ENCODE assay signal across 8 mouse cellular contexts in the genomic region with DNA sequence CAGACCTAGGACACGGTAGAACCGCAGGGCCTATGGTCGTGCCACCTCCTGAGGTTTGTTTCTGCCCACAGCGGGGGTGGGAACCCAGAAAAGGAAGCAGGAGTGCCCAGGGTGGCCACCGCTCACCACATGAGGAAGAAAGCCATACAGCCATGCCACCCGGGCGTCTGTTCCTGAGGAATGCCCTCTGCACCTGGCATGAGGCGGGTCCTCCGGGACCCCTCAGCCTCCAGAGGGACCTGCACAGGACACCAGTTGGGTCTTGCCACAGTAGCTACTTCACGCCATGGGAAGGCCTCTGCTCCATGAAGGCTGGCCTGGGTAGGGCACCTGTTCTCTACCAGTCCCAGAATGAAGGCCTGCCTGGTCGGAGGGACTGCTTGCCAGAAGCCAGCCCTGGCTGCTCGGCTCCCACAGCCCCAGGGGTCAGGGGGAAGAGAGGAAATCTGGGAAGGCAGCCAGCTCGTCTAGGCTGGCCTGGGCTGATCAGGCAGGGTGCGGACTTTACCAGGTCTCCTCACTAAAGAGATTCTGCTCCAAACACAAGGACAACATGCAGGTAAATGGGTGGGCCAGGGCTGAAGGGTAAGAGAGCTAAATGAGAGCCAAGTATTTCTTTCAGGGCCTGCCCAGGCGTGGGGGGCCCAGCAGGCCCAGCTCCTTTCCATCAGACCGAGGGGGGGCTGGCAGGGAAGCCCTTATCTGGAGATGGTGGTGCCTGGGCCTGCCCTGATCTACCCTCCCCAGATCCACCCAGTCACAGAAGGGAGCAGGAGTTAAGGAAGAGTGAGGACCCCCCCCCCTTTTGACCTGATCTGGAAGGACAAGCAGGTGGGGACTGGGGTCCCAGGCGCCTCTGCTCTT. TPM values are rescaled to one million over a fixed set of nuclear protein-coding genes. Genes with fewer than 3 reads are reported as not detected.
A peak's percentile ranks its signal among the peaks of the same experiment; 100 is the strongest.
DNase-seq lines count a peak whose midpoint lies in the region; ATAC-seq and TF ChIP-seq lines count a peak whose summit lies in the region.

No protein-coding gene starts in this region.

- peak; percentile 45 to 57 for DNase-seq in layer of hippocampus, postnatal 10 days (ENCODE audit: low spot score in 2 of 2)
- DNase-seq in layer of hippocampus, postnatal 14 days (ENCODE audit: low spot score in 2 of 2), result no peak
- peak; percentile 84 to 90 for DNase-seq in cerebellum, postnatal 10 days
- peak; percentile 45 to 58 for DNase-seq in gastrocnemius, postnatal 36 days
- DNase-seq in liver, postnatal 0 days, result peak; percentile 62
- DNase-seq in right cerebral cortex, postnatal 14 days, result no peak

- peak overlapping the region; percentile 55; the same call in 1 of the 2 replicates for H3K27ac ChIP-seq in intestine, postnatal 0 days (ENCODE audit: low read depth, low read length)
- peak overlapping the region; percentile 92 for H3K27ac ChIP-seq in liver, postnatal 0 days (ENCODE audit: low read depth)
- peak overlapping the region; percentile 80 for H3K27ac ChIP-seq in stomach, embryonic 14.5 days (ENCODE audit: low read length)

- TF ChIP-seq EP300 in liver, postnatal 0 days (IDR thresholded peaks at IDR 0.05; ENCODE audit: low read depth), result peak; percentile 77

- H3K4me2 ChIP-seq in intestine, postnatal 0 days (replicated peaks; ENCODE audit: low read depth), result peak overlapping the region; percentile 48
- peak overlapping the region; percentile 87 for H3K4me2 ChIP-seq in liver, postnatal 0 days (ENCODE audit: low read depth, low read length)
- H3K4me2 ChIP-seq in stomach, embryonic 14.5 days (replicated peaks; ENCODE audit: low read depth, low read length), result peak overlapping the region; percentile 32

- 0 out of 2 replicates have a peak, but pooled peaks have one; percentile 5 for ATAC-seq in intestine, postnatal 0 days
- peak; percentile 55 for ATAC-seq in liver, postnatal 0 days
- peak; percentile 43 for ATAC-seq in stomach, embryonic 14.5 days (ENCODE audit: insufficient number of reproducible peaks, insufficient read depth, low FRiP score, low read depth)

- 59% methylated on average over 17 of the region's 17 CpGs for WGBS in intestine, postnatal 0 days
- WGBS in liver, postnatal 0 days (ENCODE audit: insufficient replicate concordance), result 16% methylated on average over 17 of the region's 17 CpGs
- WGBS in stomach, embryonic 14.5 days, result 52% methylated on average over 17 of the region's 17 CpGs

- peaks cover 20% of the 10 kb centered on the region for H3K4me1 ChIP-seq in intestine, postnatal 0 days (replicated peaks; ENCODE audit: control insufficient read depth, insufficient read depth, low read length)
- H3K4me1 ChIP-seq in liver, postnatal 0 days (ENCODE audit: insufficient read depth), result peaks cover 67% of the 10 kb centered on the region
- peaks cover 47% of the 10 kb centered on the region for H3K4me1 ChIP-seq in stomach, embryonic 14.5 days (ENCODE audit: control insufficient read depth, insufficient read depth, low read length)

- no peaks in the 10 kb centered on the region for H3K27me3 ChIP-seq in intestine, postnatal 0 days (replicated peaks; ENCODE audit: control insufficient read depth, insufficient read depth, low read length)
- no peaks in the 10 kb centered on the region for H3K27me3 ChIP-seq in liver, postnatal 0 days (ENCODE audit: insufficient read depth, low read length)
- no peaks in the 10 kb centered on the region for H3K27me3 ChIP-seq in stomach, embryonic 14.5 days (ENCODE audit: control insufficient read depth, insufficient read depth, low read length)

- no peak for TF ChIP-seq CTCF in intestine, postnatal 0 days (IDR thresholded peaks at IDR 0.05; ENCODE audit: low read depth)
- no peak for TF ChIP-seq CTCF in liver, postnatal 0 days (IDR thresholded peaks at IDR 0.05; ENCODE audit: low read depth)

- intact Hi-C loops in gastrocnemius, postnatal 36 days (cut with DNase I), result loop anchor here (5.0 kb wide), 1 partner anchor 108 kb away; no protein-coding TSS in a partner anchor

- H3K4me3 ChIP-seq in intestine, postnatal 0 days (ENCODE audit: low read depth, low read length), result no peak overlapping the region
- H3K4me3 ChIP-seq in liver, postnatal 0 days (ENCODE audit: low read depth, low read length), result peak overlapping the region; percentile 48
- no peak overlapping the region for H3K4me3 ChIP-seq in stomach, embryonic 14.5 days (ENCODE audit: low read depth, low read length)

- H3K9me3 ChIP-seq in intestine, postnatal 0 days (ENCODE audit: control insufficient read depth), result no peaks in the 10 kb centered on the region
- H3K9me3 ChIP-seq in liver, postnatal 0 days (ENCODE audit: low read length), result no peaks in the 10 kb centered on the region
- H3K9me3 ChIP-seq in stomach, embryonic 14.5 days (ENCODE audit: control insufficient read depth, low read depth, low read length), result no peaks in the 10 kb centered on the region

- peak overlapping the region; percentile 40; the same call in 1 of the 2 replicates for H3K9ac ChIP-seq in intestine, postnatal 0 days (ENCODE audit: low read depth, low read length)
- H3K9ac ChIP-seq in liver, postnatal 0 days (replicated peaks), result peak overlapping the region; percentile 72
- peak overlapping the region; percentile 30 for H3K9ac ChIP-seq in stomach, embryonic 14.5 days (replicated peaks; ENCODE audit: low read depth, low read length)

- H3K36me3 ChIP-seq in intestine, postnatal 0 days (ENCODE audit: control insufficient read depth, insufficient read depth), result peaks cover 12% of the 10 kb centered on the region; the same call in 1 of the 2 replicates
- peaks cover 15% of the 10 kb centered on the region for H3K36me3 ChIP-seq in liver, postnatal 0 days (replicated peaks; ENCODE audit: insufficient read depth, low read length)
- H3K36me3 ChIP-seq in stomach, embryonic 14.5 days (ENCODE audit: control insufficient read depth, insufficient read depth, low read length), result no peaks in the 10 kb centered on the region

RNA-seq across cellular contexts. Expression of a gene that starts 4.1 kb away (rescaled TPM):
- not detected for total RNA-seq in layer of hippocampus, postnatal 10 days (2021)
- total RNA-seq in layer of hippocampus, postnatal 14 days (2021), result not detected
- total RNA-seq in gastrocnemius, postnatal 36 days (2021), result not detected
- polyA plus RNA-seq in intestine, postnatal 0 days (2015; fragmentation: Nextera tagmentation; extraction: Ambion mirVana), result 0.21 and 0.30 TPM in 2 replicates
- polyA plus RNA-seq in liver, postnatal 0 days (2015; fragmentation: Nextera tagmentation; extraction: Ambion mirVana), result 0.13 and 0.20 TPM in 2 replicates
- polyA plus RNA-seq in stomach, embryonic 14.5 days (2014; fragmentation: Nextera tagmentation; extraction: Ambion mirVana), result 1.2 and 1.4 TPM in 2 replicates

RNA-seq across cellular contexts. Expression of a gene that starts 17.5 kb away (rescaled TPM):
- total RNA-seq in layer of hippocampus, postnatal 10 days (2021), result 10 to 100 TPM; 44.3 to 49.4 TPM
- total RNA-seq in layer of hippocampus, postnatal 14 days (2021), result 10 to 100 TPM; 39.5 to 40.9 TPM
- total RNA-seq in gastrocnemius, postnatal 36 days (2021), result 1 to 10 TPM; 1.4 to 4.3 TPM
- 119 and 128 TPM in 2 replicates for polyA plus RNA-seq in intestine, postnatal 0 days (2015; fragmentation: Nextera tagmentation; extraction: Ambion mirVana)
- polyA plus RNA-seq in liver, postnatal 0 days (2015; fragmentation: Nextera tagmentation; extraction: Ambion mirVana), result 5.0 and 6.8 TPM in 2 replicates
- polyA plus RNA-seq in stomach, embryonic 14.5 days (2014; fragmentation: Nextera tagmentation; extraction: Ambion mirVana), result 1,102 and 1,256 TPM in 2 replicates

RNA-seq across cellular contexts. Expression of a gene that starts 22.6 kb away (rescaled TPM):
- 10 to 100 TPM; 20.0 to 21.3 TPM for total RNA-seq in layer of hippocampus, postnatal 10 days (2021)
- total RNA-seq in layer of hippocampus, postnatal 14 days (2021), result 10 to 100 TPM; 15.1 to 21.2 TPM
- total RNA-seq in gastrocnemius, postnatal 36 days (2021), result not detected
- 0.24 and 0.26 TPM in 2 replicates for polyA plus RNA-seq in intestine, postnatal 0 days (2015; fragmentation: Nextera tagmentation; extraction: Ambion mirVana)
- polyA plus RNA-seq in liver, postnatal 0 days (2015; fragmentation: Nextera tagmentation; extraction: Ambion mirVana), result not detected in 2 replicates
- 0.17 TPM in 1 of 2 replicates, not detected in the other for polyA plus RNA-seq in stomach, embryonic 14.5 days (2014; fragmentation: Nextera tagmentation; extraction: Ambion mirVana)

RNA-seq across cellular contexts. Expression of a gene that starts 26.0 kb away (rescaled TPM):
- total RNA-seq in layer of hippocampus, postnatal 10 days (2021), result 100 to 1,000 TPM; 313 to 336 TPM
- 100 to 1,000 TPM; 391 to 416 TPM for total RNA-seq in layer of hippocampus, postnatal 14 days (2021)
- total RNA-seq in gastrocnemius, postnatal 36 days (2021), result 10 to 100 TPM; 28.1 to 35.5 TPM
- polyA plus RNA-seq in intestine, postnatal 0 days (2015; fragmentation: Nextera tagmentation; extraction: Ambion mirVana), result 53.2 and 56.8 TPM in 2 replicates
- polyA plus RNA-seq in liver, postnatal 0 days (2015; fragmentation: Nextera tagmentation; extraction: Ambion mirVana), result 13.9 and 15.9 TPM in 2 replicates
- 45.4 and 47.9 TPM in 2 replicates for polyA plus RNA-seq in stomach, embryonic 14.5 days (2014; fragmentation: Nextera tagmentation; extraction: Ambion mirVana)

Comparison
In these comparisons a context has a peak if more than half of its experiments do, and no peak if none do; other contexts are left out.
1. DNase-seq: peak in layer of hippocampus, postnatal 10 days (2 of 2), cerebellum, postnatal 10 days (2 of 2), gastrocnemius, postnatal 36 days (2 of 2) and liver, postnatal 0 days (single experiment); none in layer of hippocampus, postnatal 14 days (0 of 2) and right cerebral cortex, postnatal 14 days (single experiment).
2. ATAC-seq: peak in every context shown above with its lines; median percentile 55 in liver, postnatal 0 days; 43 in stomach, embryonic 14.5 days; 5 in intestine, postnatal 0 days.
3. H3K4me2 ChIP-seq: peak in every context shown above with its lines; median percentile 87 in liver, postnatal 0 days; 48 in intestine, postnatal 0 days; 32 in stomach, embryonic 14.5 days.
4. RNA of a gene that starts 17.5 kb away (total RNA-seq): 44.3 to 49.4 TPM in layer of hippocampus, postnatal 10 days and 39.5 to 40.9 TPM in layer of hippocampus, postnatal 14 days; 1.4 to 4.3 TPM in gastrocnemius, postnatal 36 days; every median in the first group is over 4 times any median in the second.
5. RNA of a gene that starts 22.6 kb away (total RNA-seq): 20.0 to 21.3 TPM in layer of hippocampus, postnatal 10 days and 15.1 to 21.2 TPM in layer of hippocampus, postnatal 14 days; not detected in gastrocnemius, postnatal 36 days; every median in the first group is over 10 times any median in the second.
6. Peak in every context shown above with its lines, with median percentiles within 50 percentile points of each other: H3K27ac ChIP-seq and H3K9ac ChIP-seq.